Mouse (Mus musculus): ENCODE measurements around the gene Gm4553.
A peak's percentile ranks its signal among the peaks of the same experiment; 100 is the strongest.
"Not testable (repeated sequence)": the region's sequence is repeated elsewhere in the genome, so short reads cannot be mapped to it uniquely, and the experiment has no call there.

Gm4553 gene

DNA sequence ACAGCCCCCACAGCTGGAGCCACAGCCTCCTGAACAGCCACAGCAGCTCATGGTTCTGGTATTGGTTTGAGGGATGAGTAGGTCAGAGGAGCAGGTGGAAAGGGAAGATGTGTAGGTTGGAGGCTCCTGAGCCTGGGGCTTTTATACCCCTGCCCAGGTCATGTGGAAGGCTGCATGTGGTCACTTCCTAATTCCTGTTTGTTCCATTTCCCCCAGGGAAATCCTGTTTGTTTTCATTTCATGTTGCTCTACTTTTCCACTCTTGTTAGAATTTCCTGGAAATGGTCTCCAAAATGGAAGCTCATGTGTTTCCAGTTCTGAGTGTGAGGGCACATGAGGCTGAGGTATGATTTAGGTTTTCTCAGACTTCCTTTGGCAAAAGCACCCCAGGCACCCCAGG, at the start of gene Gm4553:
Gene Gm4553, minus strand, starts transcription at position 101 of the 400 bp plus-strand sequence.
- not testable (repeated sequence) for DNase-seq (ENCODE audit: low spot score in 2 of 2)

DNA sequence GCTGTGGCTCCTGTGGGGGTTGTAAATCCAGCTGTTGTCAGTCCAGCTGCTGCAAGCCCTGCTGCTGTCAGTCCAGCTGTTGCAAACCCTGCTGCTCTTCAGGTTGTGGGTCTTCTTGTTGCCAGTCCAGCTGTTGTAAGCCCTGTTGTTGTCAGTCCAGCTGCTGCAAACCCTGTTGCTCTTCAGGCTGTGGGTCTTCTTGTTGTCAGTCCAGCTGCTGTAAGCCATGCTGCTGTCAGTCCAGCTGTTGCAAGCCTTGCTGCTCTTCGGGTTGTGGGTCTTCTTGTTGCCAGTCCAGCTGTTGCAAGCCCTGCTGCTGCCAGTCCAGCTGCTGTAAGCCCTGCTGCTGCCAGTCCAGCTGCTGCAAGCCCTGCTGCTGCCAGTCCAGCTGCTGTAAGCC, 46.6 kb upstream of the Gm4553 start:
- DNase-seq (ENCODE audit: low spot score in 2 of 2): not testable (repeated sequence)

DNA sequence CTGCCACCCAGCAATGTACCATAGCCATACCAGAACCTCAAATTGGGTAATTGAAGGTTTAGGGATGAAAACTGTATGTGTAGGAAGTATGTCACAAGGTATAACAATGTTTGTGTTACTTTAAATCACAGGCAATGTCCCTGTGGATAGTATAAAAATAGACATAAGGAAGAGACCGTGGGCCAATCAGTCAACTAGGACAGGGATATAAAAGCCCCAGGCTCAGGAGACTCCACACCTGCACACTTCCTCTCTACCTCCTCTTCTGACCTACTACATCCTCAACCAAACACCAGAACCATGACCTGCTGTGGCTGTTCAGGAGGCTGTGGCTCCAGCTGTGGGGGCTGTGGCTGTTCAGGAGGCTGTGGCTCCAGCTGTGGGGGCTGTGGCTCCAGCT, 46.0 kb upstream of the Gm4553 start, which contains the start of gene Gm7579:
Gene Gm7579, plus strand, starts transcription at position 301 of the 400 bp plus-strand sequence.
- no peak for DNase-seq (ENCODE audit: low spot score in 2 of 2)

DNA sequence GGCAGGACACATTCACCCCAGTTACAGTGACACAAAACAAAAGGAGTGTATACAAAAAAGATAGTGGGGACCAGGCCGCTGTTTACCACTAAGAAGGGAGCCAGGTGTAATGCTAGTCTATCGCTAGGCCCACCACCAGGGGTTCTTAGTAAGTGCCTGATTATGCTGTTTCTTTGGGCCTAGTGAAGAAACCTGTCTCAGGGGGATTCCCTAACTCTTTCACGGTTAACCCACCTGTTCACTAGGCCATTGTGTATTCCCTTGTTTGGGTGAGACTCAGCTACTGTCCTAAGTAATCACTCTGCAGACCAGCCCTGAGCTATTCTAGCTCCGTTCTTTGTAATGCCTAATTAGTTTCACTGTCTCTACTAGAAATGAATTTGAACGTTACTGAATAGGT, 41.4 kb upstream of the Gm4553 start:
- not testable (repeated sequence) for DNase-seq (ENCODE audit: low spot score in 2 of 2)

DNA sequence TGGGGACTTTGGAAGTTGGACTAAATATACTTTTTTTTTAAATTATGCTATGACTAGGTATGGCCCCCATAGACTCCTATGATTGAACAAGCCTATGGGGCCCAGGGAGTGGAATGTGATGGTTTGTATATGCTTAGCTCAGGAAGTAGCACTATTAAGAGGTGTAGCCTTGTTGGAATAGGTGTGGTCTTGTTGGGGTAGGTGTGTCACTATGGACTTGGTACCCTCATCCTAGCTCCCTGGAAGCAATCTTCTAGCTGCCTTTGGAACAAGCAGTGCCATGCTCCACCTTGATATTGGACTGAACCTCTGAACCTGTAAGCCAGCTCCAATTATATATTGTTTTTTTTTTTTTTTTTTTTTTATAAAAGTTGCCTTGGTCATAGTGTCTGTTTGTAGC, 39.9 kb upstream of the Gm4553 start:
- DNase-seq (ENCODE audit: low spot score in 2 of 2): no peak

DNA sequence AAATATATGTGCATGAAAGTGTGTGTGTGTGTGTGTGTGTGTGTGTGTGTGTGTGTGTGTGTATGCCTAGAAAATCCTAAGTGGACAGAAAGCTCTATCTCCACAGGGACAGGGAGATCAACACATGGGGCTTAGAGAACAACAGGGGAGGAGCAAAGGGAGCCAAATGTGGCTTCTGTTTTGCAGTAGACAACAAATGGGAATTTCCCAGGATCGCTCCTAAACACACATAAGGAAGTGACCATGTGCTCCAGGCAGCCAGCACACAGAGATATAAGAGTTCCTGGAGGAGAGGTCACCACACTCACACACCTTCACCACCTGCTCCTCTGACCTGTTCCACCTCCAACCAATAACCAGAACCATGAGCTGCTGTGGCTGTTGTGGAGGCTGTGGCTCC, 35.5 kb upstream of the Gm4553 start, which contains the start of gene Krtap5-3:
Gene Krtap5-3, plus strand, starts transcription at position 301 of the 400 bp plus-strand sequence.
- DNase-seq (ENCODE audit: low spot score in 2 of 2): no peak

DNA sequence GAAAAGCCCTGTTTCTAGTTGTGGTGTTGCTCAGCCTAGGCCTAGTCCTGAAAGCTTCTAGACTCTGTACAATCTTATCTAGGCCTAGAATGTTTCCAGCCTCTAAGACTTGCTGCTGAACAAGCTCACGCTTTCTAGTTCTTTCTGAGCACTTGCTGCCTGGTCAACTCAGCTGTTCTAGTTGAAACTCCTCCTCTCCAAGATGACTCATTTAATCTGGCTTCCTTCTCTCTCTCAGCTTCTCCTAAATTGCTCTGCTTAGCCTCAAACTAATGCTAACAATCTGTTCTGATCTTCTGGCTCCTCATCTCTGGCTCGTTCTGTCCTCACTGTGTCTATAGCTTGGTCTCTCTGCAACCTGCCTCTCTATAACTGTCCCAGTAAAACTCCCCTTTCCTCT, 33.2 kb upstream of the Gm4553 start:
- DNase-seq (ENCODE audit: low spot score in 2 of 2): no peak

DNA sequence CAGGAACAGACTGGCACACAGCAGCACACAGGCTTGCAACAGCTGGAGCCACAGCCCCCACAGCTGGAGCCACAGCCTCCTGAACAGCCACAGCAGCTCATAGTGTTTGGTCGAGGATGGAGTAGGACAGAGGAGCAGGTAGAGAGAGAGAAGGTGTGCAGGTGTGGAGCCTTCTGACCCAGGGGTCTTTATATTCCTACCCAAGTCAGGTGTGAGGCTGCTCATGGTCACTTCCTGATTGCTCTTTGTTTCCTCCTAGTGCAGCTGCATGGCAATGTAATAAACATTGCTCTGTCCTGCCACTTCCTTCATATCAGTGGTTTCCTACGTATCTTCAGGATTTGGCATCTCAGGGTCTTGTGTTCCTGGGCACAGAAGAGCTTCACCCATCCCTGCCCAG, 24.8 kb upstream of the Gm4553 start, which contains the start of gene Gm10153:
Gene Gm10153, minus strand, starts transcription at position 101 of the 400 bp plus-strand sequence.
- DNase-seq (ENCODE audit: low spot score in 2 of 2): no peak

DNA sequence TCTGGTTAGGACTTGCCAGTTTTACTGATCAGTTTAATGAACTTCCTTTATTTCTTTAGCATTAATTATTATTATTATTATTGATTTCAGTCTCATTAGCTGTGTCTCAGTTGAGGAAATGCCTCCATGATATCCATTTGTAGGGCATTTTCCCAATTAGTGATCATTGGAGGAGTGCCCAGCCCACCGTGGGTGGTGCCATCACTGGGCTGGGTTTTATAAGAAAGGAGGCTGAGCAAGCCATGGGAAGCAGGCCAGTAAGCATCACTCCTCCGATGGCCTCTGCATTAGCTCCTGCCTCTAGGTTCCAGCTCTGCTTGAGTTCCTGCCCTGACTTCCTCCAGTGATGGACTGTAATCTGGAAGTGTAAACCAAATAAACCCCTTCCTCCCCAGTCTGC, 22.6 kb upstream of the Gm4553 start:
- DNase-seq (ENCODE audit: low spot score in 2 of 2): no peak

DNA sequence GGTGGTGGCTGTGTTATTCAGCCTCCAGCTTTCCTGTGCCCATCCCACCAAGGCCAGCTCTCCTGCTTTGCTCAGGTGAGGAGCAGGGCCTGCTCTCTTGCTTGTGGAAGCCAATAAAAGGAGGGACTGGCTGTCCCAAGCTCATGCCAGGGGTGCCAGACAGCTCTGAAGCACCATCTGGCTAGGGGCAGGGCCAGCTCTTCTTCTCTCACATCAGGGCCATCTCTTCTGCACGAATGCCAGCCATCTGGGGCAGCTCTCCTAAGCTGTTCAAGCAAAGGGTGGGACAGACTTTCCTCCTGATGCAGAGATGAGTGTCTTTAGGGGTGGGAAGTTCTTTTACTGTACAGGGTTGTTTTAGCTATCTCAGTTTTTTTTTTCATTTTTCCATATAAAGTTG, 15.5 kb upstream of the Gm4553 start:
- no peak for DNase-seq (ENCODE audit: low spot score in 2 of 2)

DNA sequence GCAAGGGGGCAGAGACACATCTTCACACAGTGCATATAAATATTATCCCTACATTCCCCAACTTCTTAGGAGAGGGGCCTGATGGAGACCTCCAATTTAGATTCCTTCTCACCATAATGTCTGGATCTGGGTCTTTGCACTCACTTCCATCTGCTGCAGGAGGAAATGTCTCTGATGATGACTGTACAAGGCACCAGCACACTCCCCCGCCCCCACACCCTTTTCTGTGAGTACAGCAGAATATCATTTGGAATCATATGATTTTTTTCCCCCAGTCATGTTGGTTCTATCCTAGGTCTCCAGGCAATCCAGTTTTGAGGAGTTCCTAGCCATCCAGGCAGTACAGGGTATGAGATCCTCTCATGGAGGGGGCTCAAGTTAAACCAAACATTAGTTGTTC, 13.1 kb upstream of the Gm4553 start:
- no peak for DNase-seq (ENCODE audit: low spot score in 2 of 2)

DNA sequence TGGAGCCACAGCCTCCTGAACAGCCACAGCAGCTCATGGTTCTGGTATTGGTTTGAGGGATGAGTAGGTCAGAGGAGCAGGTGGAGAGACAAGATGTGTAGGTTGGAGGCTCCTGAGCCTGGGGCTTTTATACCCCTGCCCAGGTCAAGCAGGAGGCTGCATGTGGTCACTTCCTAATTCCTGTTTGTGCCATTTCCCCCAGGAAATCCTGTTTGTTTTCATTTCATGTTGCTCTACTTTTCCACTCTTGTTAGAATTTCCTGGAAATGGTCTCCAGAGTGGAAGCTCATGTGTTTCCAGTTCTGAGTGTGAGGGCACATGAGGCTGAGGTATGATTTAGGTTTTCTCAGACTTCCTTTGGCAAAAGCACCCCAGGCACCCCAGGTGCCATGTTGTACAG, 10.4 kb upstream of the Gm4553 start, which contains the start of gene Krtap5-2:
Gene Krtap5-2, minus strand, starts transcription at position 101 of the 400 bp plus-strand sequence.
- not testable (repeated sequence) for DNase-seq (ENCODE audit: low spot score in 2 of 2)

DNA sequence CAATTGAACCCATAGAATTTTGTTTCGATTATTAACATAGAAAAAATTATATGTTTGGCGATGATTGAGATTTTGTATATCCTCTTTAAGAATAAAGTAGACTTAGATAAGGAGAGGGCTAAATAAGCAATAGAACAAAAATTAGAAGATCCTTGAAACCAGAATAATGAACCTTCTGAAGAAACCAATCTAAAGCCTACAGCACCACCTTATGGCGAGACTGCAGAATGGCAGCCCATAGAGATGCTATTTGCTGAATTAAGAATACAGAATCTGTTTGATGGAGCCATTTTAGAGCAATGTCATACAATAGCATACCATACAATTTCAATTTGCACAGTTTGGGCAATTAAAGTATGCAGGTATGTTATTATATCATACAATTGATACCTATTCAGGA, 4.3 kb upstream of the Gm4553 start:
- DNase-seq (ENCODE audit: low spot score in 2 of 2): no peak

DNA sequence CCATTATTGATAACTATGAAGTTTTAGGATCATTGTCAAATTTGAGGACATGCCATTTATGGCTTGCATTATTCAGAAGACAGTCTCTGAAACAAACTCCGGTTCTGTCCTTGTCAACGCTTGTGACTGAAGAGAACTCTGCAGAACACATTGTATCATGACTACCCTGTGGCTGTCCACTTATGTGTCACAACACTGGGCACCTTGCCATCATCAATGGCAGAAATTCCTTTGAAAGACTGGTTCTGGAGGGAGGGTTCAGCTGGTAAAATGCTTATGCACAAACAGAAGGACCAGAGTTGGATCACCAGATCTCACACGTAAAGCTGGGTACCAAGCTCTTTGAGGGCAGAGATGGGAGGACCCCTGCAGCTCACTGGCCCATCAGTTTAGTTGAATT, 6.2 kb downstream of the Gm4553 start:
- no peak for DNase-seq (ENCODE audit: low spot score in 2 of 2)

DNA sequence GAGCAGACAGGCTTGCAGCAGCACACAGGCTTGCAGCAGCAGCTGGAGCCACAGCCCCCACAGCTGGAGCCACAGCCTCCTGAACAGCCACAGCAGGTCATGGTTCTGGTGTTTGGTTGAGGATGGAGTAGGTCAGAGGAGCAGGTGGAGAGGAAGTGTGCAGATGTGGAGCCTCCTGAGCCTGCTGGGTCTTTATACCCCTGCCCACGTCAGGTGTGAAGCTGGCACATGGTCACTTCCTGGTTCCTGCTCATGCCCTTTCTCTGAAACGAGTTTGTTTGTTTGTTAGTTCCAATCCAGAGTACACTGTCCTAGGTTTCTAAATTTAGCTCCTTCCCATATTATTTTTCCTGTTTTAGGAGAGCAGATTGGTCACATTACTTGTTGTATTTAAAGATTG, 8.5 kb downstream of the Gm4553 start, which contains the start of gene Gm29735:
Gene Gm29735, minus strand, starts transcription at position 101 of the 400 bp plus-strand sequence.
- not testable (repeated sequence) for DNase-seq (ENCODE audit: low spot score in 2 of 2)

DNA sequence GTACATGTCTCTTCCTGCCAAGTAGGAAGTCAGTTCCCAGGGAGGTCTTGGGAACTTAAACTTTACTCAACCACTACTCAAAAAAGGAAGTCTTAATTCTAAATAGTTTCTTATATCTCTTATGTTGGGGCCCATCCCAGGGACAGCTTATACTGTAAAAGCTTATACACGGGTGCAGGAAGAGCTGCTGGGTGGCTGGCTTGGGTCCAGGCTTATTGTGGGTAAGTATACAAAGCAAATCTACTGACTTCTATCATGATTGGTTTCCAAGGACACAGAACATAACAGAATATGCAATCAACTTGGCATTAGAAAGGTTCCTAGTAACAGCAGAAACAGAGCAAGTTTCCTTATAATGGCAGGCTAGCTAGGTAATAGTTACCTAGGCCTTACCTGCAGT, 10.2 kb downstream of the Gm4553 start:
- no peak for DNase-seq (ENCODE audit: low spot score in 2 of 2)

DNA sequence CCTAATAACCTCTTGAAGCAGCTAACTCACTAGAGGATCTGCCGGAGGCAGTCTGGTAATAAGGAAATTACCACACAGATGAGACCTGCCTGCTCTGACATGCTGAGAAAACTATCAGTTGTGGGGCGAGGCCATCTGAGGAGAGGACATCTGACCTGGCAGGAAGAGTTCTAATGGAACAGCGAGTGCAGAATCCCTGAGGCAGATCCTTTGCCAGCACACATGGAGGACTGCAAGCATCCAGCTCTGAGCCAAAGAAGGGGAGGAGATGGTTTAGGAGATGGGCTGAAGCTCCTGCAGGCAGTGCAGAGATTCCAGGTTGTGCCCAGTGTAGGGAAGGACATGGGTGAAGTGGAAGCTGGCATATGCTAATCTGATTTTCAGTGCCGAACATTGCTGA, 13.3 kb downstream of the Gm4553 start:
- DNase-seq (ENCODE audit: low spot score in 2 of 2): no peak

DNA sequence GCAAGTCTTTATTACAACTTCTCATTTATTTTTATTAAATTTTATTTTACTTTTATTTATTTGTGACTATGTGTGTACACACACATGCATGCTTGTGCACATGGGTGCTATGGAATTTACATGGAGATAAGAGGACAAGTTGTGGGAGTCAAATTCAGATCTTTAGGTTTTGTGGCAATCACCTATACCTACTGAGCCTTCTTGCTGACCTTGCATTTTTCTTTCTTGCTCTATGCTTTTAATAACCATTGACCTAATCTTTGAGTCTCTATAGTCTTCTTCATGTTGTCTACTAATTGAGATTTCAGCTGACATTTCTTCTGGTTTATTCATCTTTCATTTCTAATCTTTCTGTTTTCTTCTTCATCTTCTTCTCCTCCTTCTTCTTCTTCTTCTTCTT, 16.9 kb downstream of the Gm4553 start:
- DNase-seq (ENCODE audit: low spot score in 2 of 2): no peak

DNA sequence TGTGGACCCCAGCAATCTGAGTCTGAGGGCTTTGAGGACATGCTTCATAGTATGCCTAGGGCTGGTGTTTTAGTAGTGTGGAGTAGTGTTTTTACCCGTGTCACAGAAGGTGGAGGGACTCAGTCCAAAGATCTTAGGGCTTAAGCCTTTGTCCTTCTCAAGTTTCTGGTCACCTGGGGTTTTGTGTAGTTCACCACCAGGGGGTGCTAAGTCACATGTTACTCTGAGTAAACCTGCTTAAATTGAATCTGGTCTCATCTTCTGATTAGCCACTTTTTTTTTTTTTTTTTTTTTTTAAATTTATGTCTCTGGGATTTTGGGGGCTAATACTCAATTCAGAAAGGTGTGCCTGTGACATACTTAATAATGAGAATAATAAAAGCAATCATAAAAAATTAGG, 19.5 kb downstream of the Gm4553 start:
- peak in 1 of 2 experiments; percentile 15 for DNase-seq (ENCODE audit: low spot score in 2 of 2)

DNA sequence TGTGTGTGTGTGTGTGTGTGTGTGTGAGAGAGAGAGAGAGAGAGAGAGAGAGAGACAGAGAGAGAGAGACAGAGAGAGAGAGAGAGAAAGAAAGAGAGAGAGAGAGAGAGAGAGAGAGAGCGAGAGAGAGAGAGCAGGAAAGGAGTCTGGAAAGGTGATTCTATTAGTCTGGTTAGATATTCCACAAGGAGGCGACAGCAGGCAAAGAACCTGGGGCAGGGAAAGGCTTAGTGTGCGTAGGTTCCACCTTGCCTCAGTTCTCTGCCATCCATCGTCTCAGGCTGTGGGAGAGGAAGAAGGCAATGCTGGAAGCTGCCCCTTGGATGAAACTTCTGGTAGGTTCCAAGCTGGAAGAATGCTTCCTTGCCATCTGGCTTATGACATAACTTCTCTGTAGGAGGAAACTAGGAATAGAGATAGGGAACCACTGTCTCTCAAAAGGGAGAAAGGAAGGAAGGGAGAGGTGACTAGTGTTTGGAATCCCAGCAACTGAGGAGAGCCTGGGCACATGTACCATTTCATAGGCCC, 20.1 kb downstream of the Gm4553 start:
- no peak for DNase-seq (ENCODE audit: low spot score in 2 of 2)

DNA sequence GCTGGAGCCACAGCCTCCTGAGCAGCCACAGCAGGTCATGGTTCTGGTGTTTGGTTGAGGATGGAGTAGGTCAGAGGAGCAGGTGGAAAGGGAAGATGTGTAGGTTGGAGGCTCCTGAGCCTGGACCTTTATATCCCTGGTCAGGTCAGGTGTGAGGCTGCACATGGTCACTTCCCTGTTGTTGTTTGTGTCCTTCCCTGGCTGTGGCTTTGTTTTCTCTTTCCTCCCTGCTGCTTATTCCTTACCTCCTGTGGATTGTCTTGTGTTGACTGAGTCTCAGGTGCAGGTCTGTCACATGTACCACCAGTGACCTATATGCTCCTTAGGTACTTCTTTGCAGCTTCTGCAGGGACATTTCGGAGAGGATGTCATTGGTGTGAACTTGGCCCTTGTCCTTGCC, 21.0 kb downstream of the Gm4553 start, which contains the start of gene Gm45337:
Gene Gm45337, minus strand, starts transcription at position 101 of the 400 bp plus-strand sequence.
- DNase-seq (ENCODE audit: low spot score in 2 of 2): no peak

DNA sequence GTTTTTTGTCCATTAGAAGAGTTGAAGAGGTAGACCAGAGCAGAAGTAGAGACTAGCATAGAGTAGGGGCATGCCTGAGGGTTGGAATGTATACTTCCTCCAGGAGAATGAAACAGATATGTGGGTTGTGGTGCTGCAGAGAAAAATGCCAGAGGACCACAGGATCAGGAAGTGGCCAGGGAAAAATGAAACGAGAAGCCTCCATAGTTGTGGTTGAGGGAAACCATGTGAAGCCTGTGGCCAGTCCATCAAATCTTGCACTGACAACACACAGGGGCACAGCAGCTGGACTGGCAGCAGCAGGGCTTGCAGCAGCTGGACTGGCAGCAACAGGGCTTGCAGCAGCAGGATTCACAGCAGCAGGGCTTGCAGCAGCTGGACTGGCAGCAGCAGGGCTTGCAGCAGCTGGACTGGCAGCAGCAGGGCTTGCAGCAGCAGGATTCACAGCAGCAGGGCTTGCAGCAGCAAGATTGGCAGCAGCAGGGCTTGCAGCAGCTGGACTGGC, 22.0 kb downstream of the Gm4553 start:
- DNase-seq (ENCODE audit: low spot score in 2 of 2): not testable (repeated sequence)

DNA sequence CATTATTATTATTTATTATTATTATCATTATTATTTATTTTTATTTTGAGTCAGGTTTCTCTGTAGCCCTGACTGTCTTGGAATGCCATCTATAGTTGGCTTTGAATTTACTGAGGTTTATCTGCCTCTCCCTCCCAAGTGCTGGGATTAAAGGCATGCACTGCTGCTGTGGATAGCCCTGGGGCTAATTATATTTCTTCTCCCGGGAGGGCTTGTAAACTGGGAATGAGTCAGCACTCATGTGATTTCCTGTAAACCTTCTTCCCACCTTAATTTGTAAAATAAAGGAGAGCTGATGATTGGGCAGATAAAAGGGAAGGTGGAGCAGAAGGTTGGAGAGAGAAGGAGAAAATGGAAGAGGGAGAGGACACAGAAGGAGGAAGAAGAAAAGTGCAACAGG, 24.8 kb downstream of the Gm4553 start:
- DNase-seq (ENCODE audit: low spot score in 2 of 2): no peak

DNA sequence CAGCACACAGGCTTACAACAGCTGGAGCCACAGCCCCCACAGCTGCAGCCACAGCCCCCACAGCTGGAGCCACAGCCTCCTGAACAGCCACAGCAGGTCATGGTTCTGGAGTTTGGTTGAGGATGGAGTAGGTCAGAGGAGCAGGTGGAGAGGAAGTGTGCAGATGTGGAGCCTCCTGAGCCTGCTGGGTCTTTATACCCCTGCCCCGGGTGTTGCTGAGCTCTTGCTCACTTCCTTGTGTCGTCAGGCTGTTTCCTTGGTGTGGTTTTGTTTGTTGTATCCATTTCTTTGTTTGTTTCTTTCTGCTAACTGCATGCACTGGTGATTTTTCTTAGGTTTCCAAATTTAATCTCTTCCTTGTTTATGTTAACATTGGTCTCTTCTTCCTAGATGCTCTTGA, 29.6 kb downstream of the Gm4553 start, which contains the start of gene Gm39115:
Gene Gm39115, minus strand, starts transcription at position 101 of the 400 bp plus-strand sequence.
- DNase-seq (ENCODE audit: low spot score in 2 of 2): not testable (repeated sequence)
